Mouse (Mus musculus) limb, embryonic 14.5 days (tissue): ENCODE results near the gene Otogl. TPM values are rescaled to one million over a fixed set of nuclear protein-coding genes. Genes with fewer than 3 reads are reported as not detected.

ENCODE experiments used
- ATAC-seq: fragments of 200-750 bp; cut with Nextera tagmentation; 2 replicates; pipeline ENCODE4 v1.8.0; 2017; ENCODE audit warnings: low read depth, moderate number of reproducible peaks, moderate TSS enrichment; ENCODE audit not compliant: low FRiP score
- DNase-seq: peaks from one replicate; pipeline ENCODE4 v3.0.0-alpha.2; 2015; ENCODE audit warnings: low spot score
- H3K27ac ChIP-seq: fragments of 300-500 bp; sonication (generic); replicated peaks from 2 replicates; pipeline ENCODE4 v1.5.1; 2014; ENCODE audit warnings: low read depth, mild to moderate bottlenecking, low read length, moderate library complexity, mixed read lengths
- H3K27me3 ChIP-seq: fragments of 300-500 bp; sonication (generic); 2 replicates; pipeline ENCODE4 v1.6.1; 2014; ENCODE audit warnings: low read length, mixed read lengths; ENCODE audit not compliant: control insufficient read depth, insufficient read depth
- H3K36me3 ChIP-seq: fragments of 300-500 bp; sonication (generic); 2 replicates; pipeline ENCODE4 v1.6.1; 2014; ENCODE audit warnings: mild to moderate bottlenecking, low read length, moderate library complexity, mixed read lengths; ENCODE audit not compliant: control insufficient read depth, insufficient read depth
- H3K4me1 ChIP-seq: fragments of 300-500 bp; sonication (generic); 2 replicates; pipeline ENCODE4 v1.6.1; 2014; ENCODE audit warnings: antibody characterized with exemption, low read length, mixed read lengths; ENCODE audit not compliant: control insufficient read depth, insufficient read depth
- H3K4me2 ChIP-seq: fragments of 300-500 bp; sonication (generic); replicated peaks from 2 replicates; pipeline ENCODE4 v1.6.1; 2014; ENCODE audit warnings: low read depth, mild to moderate bottlenecking, low read length, moderate library complexity; ENCODE audit not compliant: severe bottlenecking
- H3K4me3 ChIP-seq: fragments of 300-500 bp; sonication (generic); replicated peaks from 2 replicates; pipeline ENCODE4 v1.5.1; 2014; ENCODE audit warnings: low read length
- H3K9ac ChIP-seq: fragments of 300-500 bp; sonication (generic); 2 replicates; pipeline ENCODE4 v1.6.1; 2014; ENCODE audit warnings: mild to moderate bottlenecking, low read depth, low read length, moderate library complexity; ENCODE audit not compliant: severe bottlenecking
- H3K9me3 ChIP-seq: fragments of 300-500 bp; sonication (generic); 2 replicates; pipeline ENCODE4 v1.6.1; 2016; ENCODE audit warnings: low read length; ENCODE audit not compliant: control insufficient read depth
- POLR2A ChIP-seq: fragments of 200-500 bp; IDR thresholded peaks from 2 replicates; pipeline ENCODE4 v1.8.0; 2012; ENCODE audit warnings: inconsistent platforms, mild to moderate bottlenecking, moderate library complexity, borderline replicate concordance; ENCODE audit not compliant: insufficient read depth, insufficient read length; ENCODE audit errors: extremely low read depth
- WGBS: fragments of 180-500 bp; shearing (Covaris S2); extraction: QIAGEN DNeasy Blood & Tissue Kit; methylation state at CpG from one replicate; pipeline ENCODE4 v1.1.7; 2014; 5-methylcytosine and 5-hydroxymethylcytosine counted together
- polyA plus RNA-seq, 2 experiments: library from polyadenylated mRNA; depleted of rRNA in 1 of 2; stranded (reverse) in 1 of 2; unstranded in 1 of 2; fragments of >200 nt; fragmentation: Nextera tagmentation in 1 of 2; extraction: Ambion mirVana in 1 of 2; gene quantifications; 2 replicates each; pipeline versions ENCODE4 v1.2.1 to v1.2.3; 2012 to 2014

Otogl gene
- polyA plus RNA-seq, 2 experiments: 0.51 to 0.93 TPM

GRCm38 (mm10) chr10:107923860-107924259 lies 11.9 kb upstream of the Otogl start:
- Histone ChIP-seq H3K36me3 (no peaks in the 10 kb centered on the region), H3K27me3 (no peaks in the 10 kb centered on the region), H3K27ac (no peak overlapping the region), H3K9ac (no peak overlapping the region), H3K9me3 (no peaks in the 10 kb centered on the region), H3K4me3 (no peak overlapping the region), H3K4me2 (no peak overlapping the region), H3K4me1 (no peaks in the 10 kb centered on the region)
- TF ChIP-seq POLR2A: no peak
- ATAC-seq (no peak), DNase-seq (no peak)
- WGBS: 46% methylated on average over 2 of the region's 2 CpGs

GRCm38 (mm10) chr10:107922750-107923149 lies 10.8 kb upstream of the Otogl start:
- no peak overlapping the region for H3K4me3 ChIP-seq
- no peak overlapping the region for H3K27ac ChIP-seq
- no peaks in the 10 kb centered on the region for H3K36me3 ChIP-seq
- no peak overlapping the region for H3K4me2 ChIP-seq
- 0 out of 2 replicates have a peak, but pooled peaks cover 6% of the 10 kb centered on the region for H3K9me3 ChIP-seq
- no peaks in the 10 kb centered on the region for H3K4me1 ChIP-seq
- H3K27me3 ChIP-seq: no peaks in the 10 kb centered on the region
- TF ChIP-seq POLR2A: no peak
- no peak for DNase-seq
- no peak for ATAC-seq
- H3K9ac ChIP-seq: no peak overlapping the region
- 25% methylated on average over 1 of the region's 1 CpGs for WGBS

GRCm38 (mm10) chr10:107921549-107921948 lies 9.6 kb upstream of the Otogl start:
- 0 out of 2 replicates have a peak, but pooled peaks cover 6% of the 10 kb centered on the region for H3K9me3 ChIP-seq
- no peak overlapping the region for H3K27ac ChIP-seq
- TF ChIP-seq POLR2A: no peak
- no peak for ATAC-seq
- WGBS: 59% methylated on average over 1 of the region's 1 CpGs
- no peak overlapping the region for H3K4me2 ChIP-seq
- no peaks in the 10 kb centered on the region for H3K27me3 ChIP-seq
- DNase-seq: peak; percentile 36
- no peaks in the 10 kb centered on the region for H3K4me1 ChIP-seq
- H3K9ac ChIP-seq: no peak overlapping the region
- no peak overlapping the region for H3K4me3 ChIP-seq
- H3K36me3 ChIP-seq: no peaks in the 10 kb centered on the region

GRCm38 (mm10) chr10:107921134-107921533 lies 9.2 kb upstream of the Otogl start:
- no peak overlapping the region for H3K9ac ChIP-seq
- H3K4me1 ChIP-seq: no peaks in the 10 kb centered on the region
- 83% methylated on average over 1 of the region's 1 CpGs for WGBS
- H3K27ac ChIP-seq: no peak overlapping the region
- 0 out of 2 replicates have a peak, but pooled peaks cover 6% of the 10 kb centered on the region for H3K9me3 ChIP-seq
- H3K27me3 ChIP-seq: no peaks in the 10 kb centered on the region
- no peaks in the 10 kb centered on the region for H3K36me3 ChIP-seq
- ATAC-seq (no peak), DNase-seq (no peak)
- no peak for TF ChIP-seq POLR2A
- H3K4me2 ChIP-seq: no peak overlapping the region
- no peak overlapping the region for H3K4me3 ChIP-seq

- 64% methylated on average over 2 of the region's 2 CpGs for whole genome bisulfite sequencing
Observed at GRCm38 (mm10) chr10:107913013-107913412, 1.1 kb upstream of the Otogl start.

GRCm38 (mm10) chr10:107906453-107906852 lies 5.5 kb downstream of the Otogl start:
- H3K4me2 ChIP-seq: no peak overlapping the region
- no peak for TF ChIP-seq POLR2A
- no peaks in the 10 kb centered on the region for H3K36me3 ChIP-seq
- no peak for DNase-seq
- ATAC-seq: no peak
- H3K4me3 ChIP-seq: no peak overlapping the region
- no peaks in the 10 kb centered on the region; the same call in 1 of the 2 replicates for H3K9me3 ChIP-seq
- no peak overlapping the region for H3K9ac ChIP-seq
- no peak overlapping the region for H3K27ac ChIP-seq
- H3K4me1 ChIP-seq: peaks cover 11% of the 10 kb centered on the region; the same call in 1 of the 2 replicates
- 82% methylated on average over 10 of the region's 10 CpGs for WGBS
- no peaks in the 10 kb centered on the region for H3K27me3 ChIP-seq

More at GRCm38 (mm10) chr10:107913013-107913412, 1.1 kb upstream of the Otogl start:
- H3K27ac ChIP-seq: no peak overlapping the region
- no peak overlapping the region for H3K9ac ChIP-seq
- ATAC-seq (no peak), DNase-seq (no peak)
- no peaks in the 10 kb centered on the region for H3K36me3 ChIP-seq
- peaks cover 3% of the 10 kb centered on the region; the same call in 1 of the 2 replicates for H3K4me1 ChIP-seq
- H3K4me3 ChIP-seq: no peak overlapping the region
- no peak overlapping the region for H3K4me2 ChIP-seq
- no peak for TF ChIP-seq POLR2A
- no peaks in the 10 kb centered on the region for H3K27me3 ChIP-seq
- peaks cover 1% of the 10 kb centered on the region; the same call in 1 of the 2 replicates for H3K9me3 ChIP-seq
